Mouse (Mus musculus) liver, embryonic 15.5 days (tissue): Measurements from ENCODE around the gene Zdhhc22. TPM values are rescaled to one million over a fixed set of nuclear protein-coding genes. Genes with fewer than 3 reads are reported as not detected.

Source experiments
- ATAC-seq: fragments of 200-750 bp; cut with Nextera tagmentation; 2 replicates; pipeline ENCODE4 v1.8.0; 2017; ENCODE audit warnings: moderate number of reproducible peaks, mild to moderate bottlenecking, moderate library complexity; ENCODE audit not compliant: insufficient read depth
- H3K27ac ChIP-seq: fragments of 300-500 bp; sonication (generic); replicated peaks from 2 replicates; pipeline ENCODE4 v1.5.1; 2015; ENCODE audit warnings: mild to moderate bottlenecking, inconsistent platforms
- H3K27me3 ChIP-seq: fragments of 300-500 bp; sonication (generic); 2 replicates; pipeline ENCODE4 v1.6.1; 2015; ENCODE audit warnings: mild to moderate bottlenecking, inconsistent platforms
- H3K36me3 ChIP-seq: fragments of 300-500 bp; sonication (generic); replicated peaks from 2 replicates; pipeline ENCODE4 v1.6.1; 2015; ENCODE audit warnings: moderate library complexity, mild to moderate bottlenecking, inconsistent platforms
- H3K4me1 ChIP-seq: fragments of 300-500 bp; sonication (generic); replicated peaks from 2 replicates; pipeline ENCODE4 v1.6.1; 2015; ENCODE audit warnings: inconsistent platforms
- H3K4me2 ChIP-seq: fragments of 300-500 bp; sonication (generic); 2 replicates; pipeline ENCODE4 v1.6.1; 2015; ENCODE audit warnings: moderate library complexity, mild to moderate bottlenecking, inconsistent platforms
- H3K4me3 ChIP-seq: fragments of 300-500 bp; sonication (generic); replicated peaks from 2 replicates; pipeline ENCODE4 v1.5.1; 2015; ENCODE audit warnings: mild to moderate bottlenecking, inconsistent platforms
- H3K9ac ChIP-seq: fragments of 300-500 bp; sonication (generic); 2 replicates; pipeline ENCODE4 v1.6.1; 2015; ENCODE audit warnings: moderate library complexity, mild to moderate bottlenecking, inconsistent platforms
- H3K9me3 ChIP-seq: fragments of 300-500 bp; sonication (generic); replicated peaks from 2 replicates; pipeline ENCODE4 v1.6.1; 2016; ENCODE audit warnings: inconsistent platforms
- WGBS: fragments of 180-500 bp; shearing (Covaris S2); methylation state at CpG from one replicate; pipeline ENCODE4 v1.1.7; 2015; ENCODE audit warnings: mixed read lengths; ENCODE audit not compliant: insufficient replicate concordance; 5-methylcytosine and 5-hydroxymethylcytosine counted together
- polyA plus RNA-seq: library from polyadenylated mRNA; unstranded; fragments of >200 nt; fragmentation: Nextera tagmentation; extraction: Ambion mirVana; gene quantifications from 2 replicates; pipeline ENCODE4 v1.2.1, GENCODE M21; 2015

The Zdhhc22 gene
- polyA plus RNA-seq, 1 experiment from 2014 or later: 0.05 TPM

DNA sequence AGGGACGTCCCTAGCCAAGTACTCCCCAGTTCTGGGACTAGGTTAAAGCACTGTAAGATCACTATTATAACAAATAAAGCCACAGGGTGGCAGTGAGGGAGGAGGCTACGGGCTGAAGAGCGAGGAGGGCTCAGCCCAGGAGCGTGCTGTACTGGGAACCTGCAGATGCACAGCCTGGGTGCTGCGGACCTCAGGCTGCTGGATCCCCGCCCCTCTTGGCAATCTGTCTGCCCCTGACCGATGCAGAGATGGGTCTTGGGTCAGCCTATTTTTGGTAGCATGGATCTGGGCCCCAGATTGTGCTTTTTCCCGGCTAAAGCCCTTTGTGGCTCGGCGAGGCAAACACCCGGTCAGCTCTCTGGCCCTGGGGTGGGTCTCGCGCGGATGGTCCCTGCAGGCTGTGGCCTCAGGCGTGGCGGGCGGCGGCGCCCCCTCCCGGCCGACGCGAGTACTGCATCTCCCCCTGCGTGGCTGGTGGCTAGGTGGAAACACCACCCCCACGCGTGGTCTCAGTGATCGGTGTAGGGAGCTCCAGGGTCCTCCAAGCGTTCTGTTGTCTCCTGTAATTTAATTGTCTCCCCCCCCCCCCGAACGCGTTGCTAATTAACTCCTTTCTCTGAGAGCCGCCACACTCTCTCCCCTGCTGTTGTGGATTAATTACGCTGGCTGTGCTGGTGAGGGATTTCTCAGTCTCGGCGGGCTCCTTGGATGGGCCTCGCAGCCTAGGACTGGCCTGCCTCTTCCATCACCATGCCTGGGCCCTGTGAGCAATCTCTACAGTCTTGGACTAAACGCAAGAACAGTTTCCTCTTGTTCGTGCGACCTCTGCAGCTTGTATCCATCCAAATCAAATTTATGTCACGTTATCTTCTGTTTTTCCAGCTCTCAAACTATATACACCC lies 15.6 kb downstream of the Zdhhc22 start:
- H3K27me3 ChIP-seq: peaks cover 25% of the 10 kb centered on the region
- 13% methylated on average over 40 of the region's 40 CpGs for WGBS
- peaks cover 23% of the 10 kb centered on the region for H3K4me1 ChIP-seq
- H3K27ac ChIP-seq: no peak overlapping the region
- peak overlapping the region; percentile 35 for H3K4me3 ChIP-seq
- peak overlapping the region; percentile 69 for H3K4me2 ChIP-seq
- H3K9me3 ChIP-seq: no peaks in the 10 kb centered on the region
- ATAC-seq: peak; percentile 51
- no peaks in the 10 kb centered on the region for H3K36me3 ChIP-seq
- no peak overlapping the region; the same call in 1 of the 2 replicates for H3K9ac ChIP-seq

DNA sequence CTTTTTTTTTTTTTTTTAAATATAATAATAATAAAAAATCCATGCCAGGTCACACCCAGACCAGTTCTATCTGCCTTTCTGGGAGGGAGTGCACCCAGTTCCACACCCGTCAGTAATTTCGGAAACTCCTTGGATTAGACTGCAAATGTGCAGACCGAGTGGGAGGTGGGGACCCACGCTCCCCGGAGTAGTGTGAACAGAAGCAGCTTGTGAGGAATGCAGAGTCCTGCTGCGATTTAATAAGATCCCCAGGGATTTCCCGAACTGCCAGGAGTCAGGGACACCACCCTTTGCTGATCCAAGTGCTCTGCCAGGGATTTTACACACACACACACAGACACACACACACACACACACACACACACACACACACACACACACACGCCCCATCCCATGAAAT lies 16.5 kb downstream of the Zdhhc22 start:
- no peaks in the 10 kb centered on the region for H3K36me3 ChIP-seq
- no peak for ATAC-seq
- no peaks in the 10 kb centered on the region for H3K9me3 ChIP-seq
- no peak overlapping the region for H3K27ac ChIP-seq
- H3K27me3 ChIP-seq: peaks cover 20% of the 10 kb centered on the region
- H3K9ac ChIP-seq: no peak overlapping the region
- no peak overlapping the region for H3K4me3 ChIP-seq
- H3K4me2 ChIP-seq: no peak overlapping the region
- peaks cover 31% of the 10 kb centered on the region for H3K4me1 ChIP-seq
- WGBS: 55% methylated on average over 8 of the region's 8 CpGs

DNA sequence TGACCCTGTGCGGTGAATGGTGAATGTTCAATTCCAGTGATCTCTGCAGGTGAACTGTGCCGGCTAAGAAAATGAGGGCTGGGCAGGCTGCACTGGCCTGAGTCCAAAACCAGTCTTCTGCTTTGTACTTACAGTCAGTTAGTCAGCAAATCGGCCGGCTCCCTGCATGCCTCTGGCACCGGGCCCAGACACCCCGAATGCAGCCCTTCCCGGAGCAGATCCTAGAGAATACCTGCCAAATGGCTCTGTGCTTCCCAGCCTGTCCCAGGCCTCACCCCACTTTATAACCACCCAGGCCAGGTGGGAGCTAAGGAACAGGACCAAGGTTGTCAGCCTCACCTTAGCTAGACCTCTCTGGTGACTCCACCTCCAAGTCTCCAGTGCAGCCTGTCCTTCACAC lies 17.0 kb downstream of the Zdhhc22 start:
- Histone ChIP-seq H3K4me1 (peaks cover 36% of the 10 kb centered on the region), H3K9me3 (no peaks in the 10 kb centered on the region), H3K36me3 (no peaks in the 10 kb centered on the region), H3K4me2 (no peak overlapping the region), H3K27ac (no peak overlapping the region), H3K4me3 (no peak overlapping the region), H3K9ac (no peak overlapping the region), H3K27me3 (peaks cover 15% of the 10 kb centered on the region)
- ATAC-seq: no peak
- 43% methylated on average over 7 of the region's 7 CpGs for WGBS

DNA sequence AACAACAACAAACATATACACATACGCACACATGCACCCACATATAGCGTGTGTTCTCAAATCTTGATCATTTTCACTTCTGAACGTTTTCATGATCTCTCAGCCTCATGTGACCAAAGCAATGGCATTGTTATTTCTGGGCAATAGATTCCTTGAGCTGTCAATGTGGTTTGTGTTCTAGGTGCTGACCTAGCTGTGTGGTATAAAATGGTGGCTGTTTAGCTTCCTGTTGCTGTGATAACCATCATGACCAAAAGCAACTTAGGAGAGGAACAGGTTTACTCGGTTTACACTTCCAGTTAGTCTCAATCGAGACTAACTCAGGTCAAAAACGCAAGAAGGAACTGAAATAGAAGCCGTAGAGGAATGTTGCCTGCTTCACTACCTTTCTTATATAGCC lies 19.1 kb downstream of the Zdhhc22 start:
- no peak for ATAC-seq
- no peak overlapping the region for H3K4me3 ChIP-seq
- WGBS: 67% methylated on average over 7 of the region's 7 CpGs
- no peak overlapping the region for H3K9ac ChIP-seq
- no peaks in the 10 kb centered on the region for H3K36me3 ChIP-seq
- no peaks in the 10 kb centered on the region for H3K27me3 ChIP-seq
- H3K4me2 ChIP-seq: no peak overlapping the region
- peaks cover 47% of the 10 kb centered on the region for H3K4me1 ChIP-seq
- H3K9me3 ChIP-seq: no peaks in the 10 kb centered on the region
- H3K27ac ChIP-seq: no peak overlapping the region

DNA sequence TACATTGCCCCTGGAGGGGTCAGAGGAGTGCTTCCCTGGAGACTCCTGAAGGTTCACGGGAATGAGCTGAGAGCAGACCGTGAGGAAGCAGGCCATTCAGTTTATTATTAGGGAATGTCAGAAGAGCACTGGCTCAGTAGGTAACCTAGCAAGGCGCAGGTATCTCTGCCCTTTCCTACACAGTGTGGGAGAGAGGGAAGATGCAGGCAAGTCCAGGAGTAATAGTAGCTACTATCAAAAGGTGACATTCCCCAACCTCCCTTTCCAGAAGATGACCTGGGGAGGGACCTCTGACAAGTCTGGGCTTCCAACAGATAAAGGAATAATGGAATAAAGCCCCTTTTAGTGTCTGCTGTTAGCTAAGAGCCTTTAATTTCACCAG lies 21.0 kb downstream of the Zdhhc22 start:
- no peaks in the 10 kb centered on the region for H3K27me3 ChIP-seq
- ATAC-seq: peak; percentile 59
- H3K4me3 ChIP-seq: no peak overlapping the region; the same call in 1 of the 2 replicates
- peak overlapping the region; percentile 21 for H3K27ac ChIP-seq
- H3K36me3 ChIP-seq: peaks cover 8% of the 10 kb centered on the region; the same call in 1 of the 2 replicates
- 0 out of 2 replicates have a peak overlapping the region, but pooled peaks have one; percentile 3 for H3K9ac ChIP-seq
- 63% methylated on average over 3 of the region's 3 CpGs for WGBS
- H3K4me1 ChIP-seq: peaks cover 39% of the 10 kb centered on the region
- peak overlapping the region; percentile 54 for H3K4me2 ChIP-seq
- H3K9me3 ChIP-seq: no peaks in the 10 kb centered on the region

DNA sequence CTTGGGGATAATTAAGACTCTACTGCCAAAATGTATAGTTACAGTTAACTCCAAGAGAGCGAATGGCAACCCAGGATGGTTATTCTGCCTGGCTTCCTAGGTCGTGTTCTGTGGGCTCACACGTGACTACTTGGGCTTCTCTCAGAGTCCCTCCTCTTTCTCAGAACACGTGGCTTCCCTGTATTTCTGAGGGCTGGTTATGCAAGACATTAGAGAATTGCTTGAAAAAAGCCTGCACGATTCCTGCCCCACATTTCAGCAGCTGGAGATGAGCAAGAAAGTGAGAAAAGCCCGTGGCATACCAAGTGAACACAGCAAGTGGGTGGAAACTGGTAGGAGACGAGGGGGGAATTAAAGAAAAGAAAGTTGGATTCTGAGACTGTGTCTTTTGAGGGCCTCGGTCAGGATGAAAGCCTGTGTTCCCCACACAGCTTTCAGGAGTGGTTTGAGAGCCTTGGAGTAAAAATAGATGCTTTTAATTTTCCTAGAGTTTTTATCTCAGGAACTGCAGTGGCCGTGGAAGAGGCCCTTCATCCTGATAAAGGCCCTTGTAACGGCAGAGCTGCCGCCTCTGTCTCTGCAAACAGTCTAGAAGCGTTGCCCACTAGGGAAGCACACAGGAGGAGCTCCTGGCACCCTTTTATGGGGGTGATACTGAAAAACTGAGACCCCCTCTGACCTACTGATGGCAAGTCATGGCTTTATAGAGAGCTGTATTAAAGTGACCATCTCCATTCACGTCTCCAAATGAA lies 21.6 kb downstream of the Zdhhc22 start:
- ATAC-seq: peak; percentile 78
- H3K4me2 ChIP-seq: peak overlapping the region; percentile 54
- H3K4me1 ChIP-seq: peaks cover 36% of the 10 kb centered on the region
- H3K9me3 ChIP-seq: no peaks in the 10 kb centered on the region
- H3K36me3 ChIP-seq: peaks cover 10% of the 10 kb centered on the region
- no peaks in the 10 kb centered on the region for H3K27me3 ChIP-seq
- WGBS: 20% methylated on average over 13 of the region's 13 CpGs
- no peak overlapping the region; the same call in 1 of the 2 replicates for H3K4me3 ChIP-seq
- 0 out of 2 replicates have a peak overlapping the region, but pooled peaks have one; percentile 3 for H3K9ac ChIP-seq
- peak overlapping the region; percentile 21 for H3K27ac ChIP-seq

DNA sequence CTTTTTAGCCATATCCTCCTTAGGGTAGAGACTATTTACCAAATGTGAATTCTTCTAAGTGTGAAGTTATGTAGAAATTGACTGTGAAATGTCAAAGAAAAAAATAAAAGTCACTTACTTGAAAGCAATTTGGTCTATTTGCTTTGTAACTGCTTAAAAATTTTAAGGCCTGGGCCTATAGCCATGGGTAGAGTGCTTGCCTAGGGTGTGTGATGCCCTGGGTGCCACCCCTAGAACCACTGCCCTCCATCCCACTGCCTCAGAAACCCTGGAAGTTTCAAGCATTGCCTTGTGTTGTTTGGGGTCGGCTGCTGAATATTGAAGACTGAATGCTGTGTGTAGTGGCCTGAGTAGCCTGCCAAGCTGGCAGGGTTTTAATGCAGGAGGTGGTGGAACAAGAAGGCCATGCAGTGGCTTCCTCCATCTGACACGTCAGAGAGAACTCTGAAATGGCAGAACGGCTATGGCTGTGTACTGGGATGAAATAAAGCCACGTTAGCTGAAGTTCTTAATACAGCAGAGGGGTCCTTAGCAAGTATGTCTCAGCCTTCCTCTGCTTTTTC lies 24.9 kb downstream of the Zdhhc22 start:
- Histone ChIP-seq H3K4me3 (no peak overlapping the region), H3K27me3 (no peaks in the 10 kb centered on the region), H3K9me3 (no peaks in the 10 kb centered on the region), H3K4me2 (no peak overlapping the region), H3K9ac (no peak overlapping the region), H3K36me3 (peaks cover 43% of the 10 kb centered on the region), H3K4me1 (peaks cover 27% of the 10 kb centered on the region), H3K27ac (no peak overlapping the region)
- WGBS: 77% methylated on average over 4 of the region's 4 CpGs
- no peak for ATAC-seq

DNA sequence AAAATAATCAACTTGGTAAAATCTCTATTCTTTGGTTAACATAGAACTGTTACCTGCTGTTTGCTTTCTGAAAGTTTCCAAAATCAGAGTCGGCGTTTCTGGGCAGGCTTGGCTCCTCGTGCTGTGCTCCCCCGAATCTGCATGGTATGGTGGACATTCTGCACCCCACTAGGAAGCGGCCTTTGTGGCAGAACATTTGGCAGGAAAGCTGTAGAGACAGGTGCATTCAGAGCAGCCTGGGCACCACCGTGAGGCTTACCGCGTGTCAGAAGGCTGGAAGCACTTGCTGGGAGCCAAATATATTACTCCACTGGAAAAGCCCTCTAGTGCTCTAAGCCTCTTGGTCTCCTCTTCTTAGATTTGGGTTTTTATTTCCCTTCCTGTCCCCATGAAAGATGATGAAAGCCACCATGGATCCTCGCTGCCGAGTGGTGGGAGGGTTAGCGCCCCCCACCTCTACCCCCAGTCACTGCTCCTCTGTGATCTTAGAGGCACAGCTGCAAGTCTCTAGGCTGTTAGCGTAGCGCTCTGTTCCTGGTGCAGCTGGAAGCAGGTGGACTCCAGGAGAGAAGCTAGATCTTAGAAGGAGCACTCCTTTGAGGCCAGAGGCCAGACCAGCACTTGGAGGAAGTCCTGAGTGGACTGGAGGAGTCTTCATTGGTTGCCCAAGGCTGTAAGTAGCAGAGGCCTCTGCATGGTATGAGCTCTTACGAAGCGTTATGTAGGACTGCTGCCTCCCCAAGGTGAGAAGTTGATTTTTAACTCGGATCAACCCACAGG lies 25.8 kb downstream of the Zdhhc22 start:
- H3K4me2 ChIP-seq: no peak overlapping the region
- H3K27me3 ChIP-seq: no peaks in the 10 kb centered on the region
- ATAC-seq: no peak
- no peak overlapping the region for H3K9ac ChIP-seq
- H3K4me1 ChIP-seq: peaks cover 23% of the 10 kb centered on the region
- H3K27ac ChIP-seq: no peak overlapping the region
- WGBS: 82% methylated on average over 16 of the region's 16 CpGs
- no peak overlapping the region for H3K4me3 ChIP-seq
- no peaks in the 10 kb centered on the region for H3K9me3 ChIP-seq
- H3K36me3 ChIP-seq: peaks cover 52% of the 10 kb centered on the region

DNA sequence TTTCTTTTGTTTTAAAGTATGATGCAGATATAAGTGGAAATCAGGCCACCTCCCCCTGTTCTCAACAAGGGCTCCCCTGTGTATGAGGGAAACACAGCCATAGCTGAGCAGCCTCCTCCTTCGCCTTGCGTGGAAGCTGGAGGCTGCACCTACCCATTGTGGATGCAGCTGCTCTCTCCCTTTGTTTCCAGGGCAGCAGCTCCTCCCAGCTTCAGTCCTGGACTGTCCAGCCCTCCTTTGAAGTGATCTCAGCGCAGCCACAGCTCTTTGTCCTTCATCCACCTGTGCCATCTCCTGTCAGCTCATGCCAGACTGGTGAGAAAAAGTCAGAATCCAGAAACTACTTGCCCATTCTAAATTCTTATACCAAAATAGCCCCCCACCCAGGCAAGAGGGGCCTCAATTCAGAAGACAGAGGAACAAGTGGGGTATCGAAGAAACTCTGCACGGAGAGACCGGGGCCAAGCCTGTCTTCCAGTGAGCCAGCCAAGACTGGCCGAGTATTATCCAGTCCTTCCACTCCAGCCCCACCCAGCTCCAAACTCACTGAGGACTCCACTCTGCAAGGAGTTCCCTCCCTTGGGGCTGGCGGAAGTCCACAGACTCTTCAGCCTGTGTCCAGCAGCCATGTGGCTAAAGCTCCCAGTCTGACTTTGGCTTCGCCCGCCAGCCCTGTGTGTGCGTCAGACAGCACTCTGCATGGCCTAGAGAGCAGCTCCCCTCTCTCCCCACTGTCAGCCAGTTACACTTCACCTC lies 28.5 kb downstream of the Zdhhc22 start:
- no peaks in the 10 kb centered on the region for H3K27me3 ChIP-seq
- no peak overlapping the region for H3K4me3 ChIP-seq
- no peaks in the 10 kb centered on the region for H3K4me1 ChIP-seq
- peaks cover 66% of the 10 kb centered on the region for H3K36me3 ChIP-seq
- no peak overlapping the region for H3K4me2 ChIP-seq
- no peak overlapping the region for H3K27ac ChIP-seq
- ATAC-seq: no peak
- no peak overlapping the region for H3K9ac ChIP-seq
- 86% methylated on average over 11 of the region's 11 CpGs for WGBS
- H3K9me3 ChIP-seq: no peaks in the 10 kb centered on the region

DNA sequence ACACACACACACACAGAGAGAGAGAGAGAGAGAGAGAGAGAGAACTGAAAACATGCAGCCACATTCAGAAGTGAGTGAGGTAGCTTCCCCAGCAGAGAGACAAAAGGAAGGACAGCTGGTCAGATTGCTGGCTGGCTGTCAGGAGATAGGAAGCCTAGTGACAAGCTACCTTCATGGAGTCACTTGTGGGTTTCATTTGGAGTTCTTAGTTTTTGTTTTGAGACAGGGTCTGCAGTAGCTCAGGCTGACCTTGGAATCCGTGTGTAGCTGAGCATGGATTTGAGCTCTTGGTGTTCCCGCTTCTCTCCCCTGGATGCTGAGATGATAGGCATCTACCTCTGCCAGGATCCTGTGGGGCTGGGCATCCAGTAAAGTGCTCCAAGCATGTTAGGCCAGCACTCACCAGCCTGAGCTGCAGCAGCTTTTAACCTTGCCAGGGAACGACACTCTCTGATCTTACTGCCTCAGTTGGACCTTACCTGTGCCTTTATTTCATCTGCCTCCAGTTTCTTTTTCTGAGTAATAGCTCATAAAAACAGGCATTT lies 29.4 kb downstream of the Zdhhc22 start:
- no peak overlapping the region for H3K27ac ChIP-seq
- H3K4me3 ChIP-seq: no peak overlapping the region
- WGBS: 88% methylated on average over 3 of the region's 3 CpGs
- no peak for ATAC-seq
- no peak overlapping the region for H3K9ac ChIP-seq
- H3K9me3 ChIP-seq: no peaks in the 10 kb centered on the region
- H3K4me2 ChIP-seq: no peak overlapping the region
- peaks cover 74% of the 10 kb centered on the region for H3K36me3 ChIP-seq
- no peaks in the 10 kb centered on the region for H3K4me1 ChIP-seq
- H3K27me3 ChIP-seq: no peaks in the 10 kb centered on the region
